Mouse (Mus musculus): Measurements from ENCODE around the gene Pappa. TPM values are rescaled to one million over a fixed set of nuclear protein-coding genes. Genes with fewer than 3 reads are reported as not detected.

Gene Pappa
- total and polyA plus RNA-seq, 3 experiments = not detected

DNA sequence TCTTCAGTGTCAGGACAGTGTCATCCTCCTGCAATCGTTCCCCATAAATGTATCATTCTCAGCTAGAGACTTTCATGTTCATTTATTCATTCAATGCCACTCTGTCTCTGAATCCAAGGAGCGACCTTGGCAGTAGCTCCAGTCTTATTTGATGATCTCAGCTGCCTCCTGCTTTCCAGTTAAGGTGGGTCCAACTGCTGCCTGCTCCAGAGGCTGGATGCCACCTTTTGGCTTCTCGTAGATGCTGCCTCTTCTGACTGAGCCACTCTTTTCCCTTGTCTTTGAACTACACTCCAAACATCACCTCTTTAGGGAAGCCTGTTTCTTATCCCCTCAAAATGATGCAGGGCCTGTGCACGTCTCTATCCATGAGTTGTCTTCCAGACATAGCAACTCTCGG, 278.3 kb downstream of the Pappa start:
- dilution Hi-C loops (cut with MboI; ENCODE audit: extremely low pct_ligation_motif_present, extremely low pct_unique_long_range_greater_than_20kb, low sequenced_read_pairs) = no loop called here
- Histone ChIP-seq H3K27ac (ENCODE audit: insufficient read depth, low read depth) (no peak overlapping the region), H3K9ac (ENCODE audit: insufficient read depth, low read depth) (no peak overlapping the region), H3K4me3 (replicated peaks in 1 of 3; ENCODE audit: low read depth in 2 of 3, low read length in 2 of 3, poor library complexity in 1 of 3) (no peak overlapping the region), H3K9me3 (replicated peaks; ENCODE audit: low read length) (peaks cover 47% of the 10 kb centered on the region), H3K4me2 (ENCODE audit: insufficient read depth, low read depth, poor library complexity, severe bottlenecking) (no peak overlapping the region), H3K4me1 (ENCODE audit: control insufficient read depth in 1 of 2, insufficient read depth in 2 of 2) (no peaks in the 10 kb centered on the region), H3K27me3 (replicated peaks) (no peaks in the 10 kb centered on the region), H3K36me3 (replicated peaks in 1 of 2; ENCODE audit: control insufficient read depth in 1 of 2, insufficient read depth in 1 of 2, low read length in 1 of 2) (no peaks in the 10 kb centered on the region), H3K79me2 (replicated peaks; ENCODE audit: control insufficient read depth, extremely low read depth, insufficient read depth, poor library complexity, severe bottlenecking) (no peaks in the 10 kb centered on the region)
- DNase-seq (ENCODE audit: extremely low read depth) = no peak
- in situ Hi-C loops (cut with MboI; ENCODE audit: low pct_ligation_motif_present, low pct_unique_long_range_greater_than_20kb, low sequenced_read_pairs) = no loop called here
- TF ChIP-seq HCFC1 (IDR thresholded peaks at IDR 0.05; ENCODE audit: low read depth, low read length) (no peak), CHD2 (IDR thresholded peaks at IDR 0.05; ENCODE audit: low read length) (no peak), ELF1 (IDR thresholded peaks at IDR 0.05; ENCODE audit: low read depth, low read length) (no peak), TCF12 (IDR thresholded peaks at IDR 0.05; ENCODE audit: low read depth, low read length) (no peak), KAT2A (IDR thresholded peaks at IDR 0.05; ENCODE audit: insufficient replicate concordance, low read length) (no peak), JUND (conservative IDR thresholded peaks at IDR 0.05; ENCODE audit: low read depth, low read length) (no peak), JUN (IDR thresholded peaks at IDR 0.05; ENCODE audit: insufficient read depth, low read depth, low read length) (no peak)

DNA sequence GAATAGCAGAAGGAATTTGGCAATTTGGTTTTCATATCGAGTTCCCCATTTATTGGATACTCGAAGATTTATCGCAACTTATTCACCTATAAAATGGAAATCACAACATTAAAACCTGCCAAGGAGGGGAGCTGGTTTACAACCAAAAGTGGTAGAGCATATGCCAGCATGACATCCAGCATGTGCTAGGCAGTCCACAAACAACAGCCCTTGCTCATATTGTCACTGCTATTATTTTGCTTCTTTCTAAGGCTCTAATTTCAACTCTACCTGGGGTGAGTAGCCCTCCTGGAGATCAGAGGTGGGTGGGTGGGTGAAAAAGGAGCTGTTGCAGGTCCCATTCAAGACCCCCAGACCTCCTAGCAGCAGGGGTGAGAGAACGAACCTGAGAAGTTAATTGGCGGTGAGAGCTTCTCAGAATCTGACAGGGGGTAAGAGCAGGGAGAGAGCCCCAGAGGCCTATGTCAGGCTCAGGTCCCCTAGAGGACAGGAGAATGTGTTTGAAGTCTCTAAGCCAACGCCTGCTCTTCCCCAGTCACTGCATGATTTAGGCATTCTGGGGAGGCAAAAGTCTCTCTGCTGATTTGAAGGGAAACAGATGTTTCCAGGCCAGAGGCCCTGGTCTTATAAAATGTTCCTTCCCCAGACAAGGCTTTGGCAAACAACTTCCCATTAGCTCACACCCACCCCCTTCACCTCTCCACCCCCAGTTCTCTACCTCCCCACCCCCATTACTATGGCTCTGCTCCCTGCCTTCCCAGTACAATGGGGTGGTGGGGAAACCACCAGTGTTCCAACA, 279.1 kb downstream of the Pappa start:
- no peaks in the 10 kb centered on the region for H3K36me3 ChIP-seq (replicated peaks in 1 of 2; ENCODE audit: control insufficient read depth in 1 of 2, insufficient read depth in 1 of 2, low read length in 1 of 2)
- no peak overlapping the region for H3K4me3 ChIP-seq (replicated peaks in 1 of 3; ENCODE audit: low read depth in 2 of 3, low read length in 2 of 3, poor library complexity in 1 of 3)
- dilution Hi-C loops (cut with MboI; ENCODE audit: extremely low pct_ligation_motif_present, extremely low pct_unique_long_range_greater_than_20kb, low sequenced_read_pairs) = no loop called here
- no peak for DNase-seq (ENCODE audit: extremely low read depth)
- H3K27ac ChIP-seq (ENCODE audit: insufficient read depth, low read depth) = no peak overlapping the region
- in situ Hi-C loops (cut with MboI; ENCODE audit: low pct_ligation_motif_present, low pct_unique_long_range_greater_than_20kb, low sequenced_read_pairs) = no loop called here
- H3K27me3 ChIP-seq (replicated peaks) = no peaks in the 10 kb centered on the region
- TF ChIP-seq CHD1 (IDR thresholded peaks at IDR 0.05; ENCODE audit: low read depth, low read length) = no peak
- no peak for TF ChIP-seq GABPA (IDR thresholded peaks at IDR 0.05; ENCODE audit: insufficient replicate concordance, low read depth, low read length)
- TF ChIP-seq CTCF (conservative IDR thresholded peaks at IDR 0.05 in 1 of 2, IDR thresholded peaks at IDR 0.05 in 1 of 2; ENCODE audit: low read depth in 2 of 2, low read length in 2 of 2) = no peak
- no peak for TF ChIP-seq MAZ (IDR thresholded peaks at IDR 0.05; ENCODE audit: low read depth, low read length)
- TF ChIP-seq KAT2A (IDR thresholded peaks at IDR 0.05; ENCODE audit: insufficient replicate concordance, low read length) = no peak
- TF ChIP-seq MAX (IDR thresholded peaks at IDR 0.05; ENCODE audit: low read length) = no peak
- TF ChIP-seq POLR2AphosphoS2 (IDR thresholded peaks at IDR 0.05; ENCODE audit: low read depth, low read length) = no peak
- no peak for TF ChIP-seq BHLHE40 (IDR thresholded peaks at IDR 0.05; ENCODE audit: low read depth, low read length)
- TF ChIP-seq RCOR1 (conservative IDR thresholded peaks at IDR 0.05; ENCODE audit: low read depth, low read length) = no peak
- TF ChIP-seq NRF1 (IDR thresholded peaks at IDR 0.05; ENCODE audit: low read depth, low read length) = no peak
- TF ChIP-seq MEF2A (IDR thresholded peaks at IDR 0.05; ENCODE audit: borderline replicate concordance, low read depth, low read length) = no peak
- no peak for TF ChIP-seq JUN (IDR thresholded peaks at IDR 0.05; ENCODE audit: insufficient read depth, low read depth, low read length)
- no peak for TF ChIP-seq POLR2A (IDR thresholded peaks at IDR 0.05; ENCODE audit: low read depth, low read length)
- H3K79me2 ChIP-seq (replicated peaks; ENCODE audit: control insufficient read depth, extremely low read depth, insufficient read depth, poor library complexity, severe bottlenecking) = no peaks in the 10 kb centered on the region
- peaks cover 50% of the 10 kb centered on the region for H3K9me3 ChIP-seq (replicated peaks; ENCODE audit: low read length)
- H3K9ac ChIP-seq (ENCODE audit: insufficient read depth, low read depth) = no peak overlapping the region
- no peaks in the 10 kb centered on the region for H3K4me1 ChIP-seq (ENCODE audit: control insufficient read depth in 1 of 2, insufficient read depth in 2 of 2)
- no peak overlapping the region for H3K4me2 ChIP-seq (ENCODE audit: insufficient read depth, low read depth, poor library complexity, severe bottlenecking)
